Mouse (Mus musculus) 416B (cell line): ENCODE results near the gene Pecam1.
"Not testable (repeated sequence)": the region's sequence is repeated elsewhere in the genome, so short reads cannot be mapped to it uniquely, and the experiment has no call there.

Experiments used
- DNase-seq: peaks from one replicate; pipeline ENCODE4 v3.0.0; 2011; ENCODE audit warnings: low read depth

The Pecam1 gene

DNA sequence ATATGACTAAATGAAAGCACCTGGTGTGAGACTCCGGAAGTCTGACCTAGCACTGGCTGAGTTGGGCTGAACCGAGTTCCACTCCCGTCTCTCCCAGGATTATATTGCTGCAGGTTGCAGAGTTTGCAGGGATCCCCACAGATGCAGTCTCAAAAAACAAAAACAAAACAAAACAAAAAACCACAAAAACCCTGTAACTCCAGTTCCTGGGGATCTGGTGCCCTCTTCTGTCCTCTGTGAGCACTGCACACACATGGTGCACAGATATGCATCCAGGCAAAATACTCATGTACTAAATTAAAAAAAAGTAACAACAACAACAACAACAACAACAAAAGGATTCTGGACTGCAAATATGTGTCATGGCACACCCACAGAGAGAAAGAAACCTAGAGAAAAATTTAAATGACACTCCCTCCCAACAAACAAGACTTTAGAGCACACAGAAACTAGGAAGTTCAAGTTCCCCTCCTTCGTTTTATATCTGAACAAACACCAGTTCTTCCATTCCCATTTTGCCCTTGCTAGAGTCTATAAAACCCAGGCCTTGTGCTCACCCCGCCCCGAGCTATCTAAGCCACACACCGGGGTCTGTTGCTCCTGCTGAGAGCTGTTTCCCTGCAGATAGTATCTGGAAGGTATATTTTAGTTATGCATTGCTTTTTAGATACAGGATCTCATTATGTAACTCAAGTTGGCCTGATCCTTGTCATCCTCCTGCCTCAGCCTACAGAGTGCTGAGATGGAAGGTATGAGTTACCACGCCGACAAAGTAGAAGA is 20.0 kb upstream of the Pecam1 start:
- DNase-seq = peak; percentile 64

DNA sequence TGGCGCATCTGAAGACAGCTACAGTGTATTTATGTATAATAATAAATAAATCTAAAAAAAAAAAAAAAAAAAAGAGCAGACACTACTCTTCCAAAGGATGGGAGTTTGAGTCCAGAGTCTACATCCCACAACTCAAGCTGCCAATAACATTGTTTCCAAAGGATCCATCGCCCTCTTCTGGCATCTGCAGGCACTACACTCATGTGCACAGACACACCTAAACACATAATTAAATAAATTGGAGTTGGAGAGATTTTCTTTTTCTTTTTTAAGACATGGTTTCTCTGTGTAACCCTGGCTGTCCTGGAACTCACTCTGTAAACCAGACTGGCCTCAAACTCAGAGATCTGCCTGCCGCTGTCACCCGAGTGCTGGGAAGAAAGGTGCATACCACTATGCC is 17.1 kb upstream of the Pecam1 start:
- DNase-seq = no peak

DNA sequence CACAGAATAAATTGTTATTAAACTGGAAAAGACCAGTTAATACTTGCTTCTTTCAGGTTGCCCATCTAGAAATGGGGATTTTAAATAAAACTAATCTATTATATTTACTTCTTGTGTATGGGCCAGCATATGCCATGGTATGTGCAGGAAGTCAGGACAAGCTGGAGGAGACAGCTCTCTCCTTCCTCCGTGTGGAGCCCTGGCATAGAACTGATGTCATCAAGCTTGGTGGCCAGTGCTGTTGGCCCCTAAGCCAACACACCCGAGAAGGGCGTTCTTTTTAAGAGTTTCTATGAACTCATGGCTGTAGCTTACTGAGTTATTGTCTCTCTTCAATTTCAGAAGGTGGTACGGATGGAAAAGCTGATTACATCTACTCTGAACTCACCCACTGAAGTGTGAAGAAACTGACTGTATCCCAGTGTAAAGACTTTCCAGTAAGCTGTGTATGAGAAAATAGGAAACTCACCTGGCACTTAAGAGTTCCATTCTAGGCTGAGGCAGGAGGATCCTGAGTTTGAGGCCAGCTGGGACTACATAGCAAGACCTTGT is 16.3 kb upstream of the Pecam1 start:
- DNase-seq = no peak

DNA sequence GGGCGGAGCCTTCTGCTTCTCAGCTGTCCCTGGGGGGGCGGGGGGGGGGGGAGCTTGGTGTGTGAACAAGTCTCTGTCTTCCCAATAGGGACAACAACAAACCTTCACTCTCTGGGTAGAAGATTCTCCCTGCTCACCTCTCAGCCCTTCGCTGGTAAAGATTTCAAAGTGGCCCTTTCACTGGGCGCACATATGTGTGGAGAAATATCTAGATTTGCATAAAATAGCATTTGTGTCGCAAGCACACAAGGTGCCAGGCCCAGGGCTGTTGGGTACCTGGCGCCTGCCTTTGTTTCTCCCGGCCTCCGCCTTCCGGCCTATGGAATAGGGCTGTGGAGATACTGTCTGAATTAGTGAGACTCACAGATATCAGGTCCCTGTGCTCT is 12.4 kb upstream of the Pecam1 start:
- DNase-seq = no peak

DNA sequence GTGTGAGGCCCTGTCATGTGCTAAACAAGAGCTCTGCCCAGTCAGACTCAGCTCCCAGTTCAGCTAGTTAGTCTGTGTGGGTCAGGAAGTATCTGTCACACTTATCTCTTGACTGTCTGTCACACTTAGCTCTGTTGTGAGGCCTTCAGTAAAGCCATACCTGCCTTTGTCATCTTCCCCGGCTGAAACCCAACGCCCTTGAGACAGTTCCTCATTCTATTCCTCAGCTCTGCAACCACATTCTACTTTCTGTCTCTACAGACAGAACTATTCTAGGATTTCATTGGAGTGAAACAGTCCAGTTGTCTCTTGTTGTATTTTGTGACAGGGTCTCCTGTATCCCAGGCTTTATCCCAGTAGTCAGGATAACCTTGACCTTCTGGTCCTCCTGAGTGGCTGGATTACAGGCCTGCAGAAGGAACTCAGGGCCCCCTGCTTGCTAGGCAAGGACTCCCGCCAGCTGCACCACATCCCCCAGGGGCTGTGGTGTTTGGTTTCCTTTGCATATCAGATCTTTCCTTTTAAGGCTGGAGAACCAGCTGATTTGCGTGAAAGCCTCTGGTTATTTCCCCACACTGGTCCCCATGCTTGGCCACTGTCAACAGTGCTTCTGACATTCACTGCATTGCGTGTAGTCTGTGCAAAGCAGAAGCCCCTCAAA is 11.8 kb upstream of the Pecam1 start:
- peak; percentile 94 for DNase-seq

DNA sequence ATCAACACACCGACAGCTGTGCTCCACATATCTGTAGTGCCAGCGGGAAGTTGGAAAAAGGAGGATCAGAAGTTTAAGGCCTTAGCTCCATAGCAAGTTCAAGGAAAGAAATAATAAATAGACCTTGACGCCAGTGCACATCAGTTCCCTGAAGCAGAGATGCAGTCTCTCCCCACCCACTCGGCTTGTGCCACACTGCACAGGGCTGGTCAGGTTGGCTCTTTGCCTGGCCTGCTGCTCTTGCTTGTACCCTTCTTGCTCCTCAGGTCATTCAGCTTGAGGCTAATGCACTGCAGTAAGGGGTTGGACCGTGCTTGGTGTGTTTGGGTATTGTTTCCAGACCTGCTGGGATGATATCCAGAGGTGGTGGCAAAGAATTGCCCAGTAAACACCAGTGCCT is 10.1 kb upstream of the Pecam1 start:
- no peak for DNase-seq

DNA sequence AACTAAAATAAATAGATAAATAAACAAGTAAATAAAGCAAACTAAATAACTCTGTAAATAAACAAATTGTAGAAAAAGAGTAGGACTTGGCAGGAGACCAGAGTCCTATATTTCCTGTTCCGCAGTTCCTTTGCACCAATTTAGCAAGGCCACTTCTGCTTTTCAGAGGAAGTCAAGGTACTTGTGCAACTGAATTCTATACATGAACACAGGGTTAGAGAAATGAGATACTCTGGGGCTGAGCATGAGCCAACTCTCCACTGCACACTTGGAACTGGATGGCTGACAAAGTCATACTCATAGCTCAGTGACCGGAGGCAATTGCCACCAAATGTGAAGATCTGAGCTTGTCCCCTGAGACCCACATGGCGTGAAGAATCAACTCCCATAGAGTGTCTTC is 8.6 kb upstream of the Pecam1 start:
- DNase-seq = peak; percentile 93

DNA sequence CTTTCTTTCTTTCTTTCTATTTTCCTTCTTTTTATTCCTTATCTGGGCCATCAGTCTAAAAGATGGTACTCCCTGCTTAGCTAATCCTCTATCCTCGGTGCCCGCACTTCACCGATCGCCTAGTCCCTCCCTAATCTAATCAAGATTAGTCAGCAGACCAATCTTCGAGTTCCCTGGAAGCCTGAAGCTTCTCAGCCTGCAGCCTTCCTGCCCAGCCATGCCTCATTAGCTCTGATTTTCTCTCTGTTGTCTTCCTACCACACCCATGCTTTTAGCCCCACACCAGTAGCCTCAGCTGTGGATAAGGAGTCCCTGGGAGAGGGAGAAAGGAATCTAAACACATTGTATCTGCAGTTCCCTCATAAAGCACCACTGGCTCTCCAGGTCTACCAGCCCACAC is 5.2 kb upstream of the Pecam1 start:
- DNase-seq = no peak

DNA sequence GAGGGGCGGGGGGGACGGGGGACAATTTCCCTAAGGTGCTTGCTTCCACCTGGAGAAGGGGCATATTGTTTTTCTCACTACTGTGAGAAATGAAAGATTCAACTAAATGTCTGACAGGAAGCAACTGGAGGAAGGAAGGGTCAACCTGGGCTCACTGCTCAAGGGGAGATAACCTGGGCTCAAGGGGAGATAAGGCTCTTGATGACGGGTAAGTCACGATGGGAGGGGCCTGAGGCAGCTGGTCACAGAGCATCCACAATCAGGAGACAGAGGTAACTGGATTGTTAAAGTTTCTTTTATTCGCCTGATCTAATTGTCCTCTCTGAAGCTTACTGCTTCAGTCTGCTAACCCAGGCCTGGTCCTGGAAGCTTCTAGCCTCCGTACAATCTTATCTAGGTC is 2.9 kb upstream of the Pecam1 start:
- no peak for DNase-seq

DNA sequence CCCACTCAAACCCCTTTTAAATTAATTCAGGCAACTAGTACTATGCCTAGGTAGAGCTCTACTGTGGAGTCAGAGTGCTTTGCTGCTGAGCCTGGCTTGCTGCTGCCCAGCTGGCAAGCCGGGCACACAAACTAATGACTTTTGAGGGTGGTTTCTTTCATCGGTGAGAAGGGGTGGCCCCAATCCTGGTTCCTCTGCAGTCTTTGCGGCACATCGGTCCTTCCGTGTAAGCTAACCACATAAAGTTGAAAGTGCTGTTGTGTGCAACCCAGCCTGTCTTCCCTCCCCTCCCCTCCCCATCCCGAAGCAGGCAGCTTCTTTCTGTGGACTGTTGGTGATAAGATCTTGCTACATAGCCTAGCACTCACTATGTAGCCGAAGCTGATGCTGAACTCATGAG is 1.7 kb upstream of the Pecam1 start:
- peak; percentile 95 for DNase-seq

DNA sequence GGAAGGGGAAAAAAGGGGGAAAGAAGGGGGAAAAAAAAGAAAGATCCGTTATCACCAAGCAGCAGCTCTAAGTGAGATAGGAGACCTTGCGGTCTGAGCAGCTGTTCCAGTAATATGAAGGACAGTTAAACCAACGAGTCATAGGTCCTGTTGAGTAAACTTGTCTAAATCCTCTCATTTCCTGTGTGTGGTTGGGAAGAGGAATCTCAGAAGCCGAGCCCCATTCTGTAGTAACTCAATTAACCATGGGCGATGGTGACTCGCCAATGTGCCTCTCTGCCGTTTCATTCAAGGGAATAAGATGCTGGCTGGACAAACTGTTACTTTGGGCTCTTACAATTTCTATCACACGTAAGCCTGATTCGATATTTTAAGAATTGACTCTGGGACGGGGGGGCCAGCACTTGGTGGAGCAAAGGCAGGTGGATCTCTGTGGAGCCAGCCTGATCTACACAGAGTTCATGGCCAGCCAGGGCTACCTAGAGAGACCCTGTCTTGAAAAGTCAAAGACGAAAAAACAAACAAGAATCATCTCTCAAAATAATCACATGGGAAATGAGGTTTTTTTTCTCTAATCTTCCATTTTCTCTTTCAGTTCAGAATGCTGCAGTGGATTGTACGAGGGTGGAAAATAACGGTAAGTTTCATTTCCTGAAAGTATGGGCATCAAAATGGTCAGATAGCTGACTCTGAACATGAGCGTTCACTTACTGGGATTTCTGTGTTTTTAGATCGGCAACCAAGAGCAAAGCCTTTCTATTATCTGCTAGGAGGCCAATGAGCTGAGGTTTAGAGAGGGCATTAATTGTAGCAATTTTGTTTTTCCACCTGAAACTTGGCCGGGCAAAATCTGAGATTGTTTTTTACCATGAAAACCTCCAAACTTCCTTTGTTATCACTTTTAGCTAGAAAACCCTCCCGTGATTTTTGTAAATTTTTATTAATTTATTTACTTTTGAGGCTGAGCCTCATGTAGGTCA is 901 bp upstream of the Pecam1 start, which contains the start of gene Milr1:
Gene Milr1, plus strand, starts transcription at position 188 of the 980 bp plus-strand sequence.
- peak; percentile 98 for DNase-seq

DNA sequence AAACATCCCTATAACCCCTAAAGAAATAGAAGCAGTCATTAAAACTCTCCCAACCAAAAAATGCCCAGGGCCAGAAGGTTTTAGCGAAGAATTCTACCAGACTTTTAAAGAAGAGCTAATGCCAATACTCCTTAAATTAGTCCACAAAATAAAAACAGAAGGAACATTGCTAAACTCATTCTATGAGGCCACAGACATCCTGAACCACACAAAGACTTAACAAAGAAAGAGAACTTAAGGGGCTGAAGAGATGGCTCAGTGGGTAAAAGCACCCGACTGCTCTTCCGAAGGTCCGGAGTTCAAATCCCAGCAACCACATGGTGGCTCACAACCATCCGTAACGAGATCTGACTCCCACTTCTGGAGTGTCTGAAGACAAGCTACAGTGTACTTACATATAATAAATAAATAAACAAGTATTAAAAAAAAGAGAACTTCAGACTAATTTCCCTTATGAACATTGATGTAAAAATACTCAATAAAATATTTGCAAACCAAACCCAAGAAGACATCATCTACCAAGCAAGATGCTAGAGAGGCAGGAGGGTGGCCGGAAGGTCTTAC is 789 bp downstream of the Pecam1 start:
- not testable (repeated sequence) for DNase-seq

DNA sequence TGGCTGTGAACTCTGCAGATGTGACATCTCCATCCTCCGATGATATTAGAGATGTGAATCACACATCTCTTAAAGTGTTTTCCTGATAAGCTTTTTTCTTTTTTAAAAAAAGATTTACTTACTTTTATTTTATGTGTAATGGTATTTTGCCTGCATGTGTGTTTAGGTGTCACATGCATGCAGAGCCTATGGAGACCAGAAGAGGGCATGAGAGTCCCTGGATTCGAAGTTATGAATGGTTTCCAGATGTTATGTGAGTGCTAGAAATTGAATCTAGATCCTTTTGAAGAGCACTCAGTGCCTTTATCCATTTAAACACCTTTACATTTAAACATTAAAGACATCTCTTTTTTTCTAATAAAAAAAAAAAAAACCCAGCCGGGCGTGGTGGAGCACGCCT is 5.5 kb downstream of the Pecam1 start:
- DNase-seq = peak; percentile 64

DNA sequence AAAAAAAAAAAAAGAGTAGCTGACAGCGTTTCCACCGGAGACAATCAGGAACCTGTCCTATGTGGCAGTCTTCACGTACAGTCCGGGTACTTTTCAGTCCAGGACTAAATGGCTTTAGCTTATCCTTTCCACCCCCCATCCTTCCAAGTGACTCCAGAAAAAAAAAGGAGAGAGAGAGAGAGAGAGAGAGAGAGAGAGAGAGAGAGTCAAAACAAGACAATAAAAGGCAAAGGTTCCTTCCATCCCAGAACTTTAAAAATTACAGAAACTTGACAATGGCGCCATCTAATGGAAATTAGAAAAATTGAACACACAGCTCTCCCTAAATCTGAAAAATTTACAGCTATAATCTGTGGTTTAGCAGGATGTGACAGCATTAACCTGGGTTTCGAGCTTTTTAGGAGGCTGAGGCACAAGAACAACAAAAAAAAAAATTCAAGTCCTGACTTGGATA is 8.0 kb downstream of the Pecam1 start:
- DNase-seq = peak; percentile 79

DNA sequence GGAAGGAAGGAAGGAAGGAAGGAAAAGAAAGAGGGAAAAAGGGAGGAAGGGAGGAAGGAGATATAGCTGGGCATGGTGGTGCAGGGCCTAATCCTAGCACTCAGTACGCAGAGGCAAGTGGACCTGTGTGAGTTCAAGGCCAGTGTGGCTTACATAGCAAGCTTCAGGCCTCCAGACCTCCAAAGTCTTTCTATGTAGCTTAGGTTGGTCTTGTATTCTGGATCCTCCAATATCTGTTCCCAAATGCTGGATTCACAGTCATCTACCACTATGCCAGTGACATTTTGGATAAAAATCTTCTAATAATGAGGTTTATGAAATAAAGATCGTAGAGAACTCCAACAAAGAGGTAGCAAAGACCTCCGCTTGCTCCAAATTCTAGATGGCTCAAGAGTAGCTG is 8.6 kb downstream of the Pecam1 start:
- no peak for DNase-seq

DNA sequence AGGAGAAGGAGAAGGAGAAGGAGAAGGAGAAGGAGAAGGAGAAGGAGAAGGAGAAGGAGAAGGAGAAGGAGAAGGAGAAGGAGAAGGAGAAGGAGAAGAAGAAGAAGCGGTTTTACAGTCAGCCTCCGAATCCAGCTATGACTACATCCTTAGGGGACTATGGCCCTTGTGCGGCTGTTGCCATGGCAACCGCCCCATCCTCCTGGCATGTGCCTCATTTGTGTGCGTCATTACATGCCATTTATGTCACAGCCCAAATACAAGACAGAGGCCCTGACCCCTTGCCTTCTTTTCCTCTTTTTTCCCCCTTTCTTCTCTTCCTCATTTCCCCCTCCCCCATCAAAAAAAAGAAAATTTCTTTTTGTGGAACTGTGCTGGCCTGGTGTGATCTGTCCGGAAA is 9.2 kb downstream of the Pecam1 start:
- DNase-seq = no peak

DNA sequence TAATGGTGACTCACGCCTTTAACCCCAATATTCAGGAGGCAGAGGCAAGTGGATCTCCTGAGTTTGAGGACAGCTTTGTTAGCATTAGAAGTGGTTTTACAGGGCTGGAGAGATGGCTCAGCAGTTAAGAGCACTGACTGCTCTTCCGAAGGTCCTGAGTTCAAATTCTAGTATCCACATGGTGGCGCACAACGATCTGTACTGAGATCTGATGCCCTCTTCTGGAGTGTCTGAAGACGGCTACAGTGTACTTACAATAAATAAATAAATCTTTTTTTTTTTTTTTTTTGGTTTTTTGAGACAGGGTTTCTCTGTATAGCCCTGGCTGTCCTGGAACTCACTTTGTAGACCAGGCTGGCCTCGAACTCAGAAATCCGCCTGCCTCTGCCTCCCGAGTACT is 9.7 kb downstream of the Pecam1 start:
- peak; percentile 37 for DNase-seq

DNA sequence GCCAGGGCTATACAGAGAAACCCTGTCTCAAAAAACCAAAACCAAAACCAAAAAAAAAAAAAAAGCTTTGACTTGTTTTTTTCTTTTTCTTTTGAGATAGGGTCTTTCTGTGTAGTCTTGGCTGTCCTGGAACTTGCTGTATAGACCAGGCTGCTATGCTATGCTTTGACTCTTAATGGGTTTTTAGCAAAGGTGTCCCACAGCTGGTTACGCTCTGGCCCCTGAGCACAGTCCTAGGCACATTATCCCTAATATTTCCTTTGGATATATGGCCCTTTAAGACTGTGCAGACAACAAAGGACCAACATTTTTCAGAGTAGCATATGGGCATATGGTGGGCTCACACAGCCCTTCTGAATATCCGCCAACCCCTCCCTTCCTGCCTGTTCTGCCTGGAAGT is 11.3 kb downstream of the Pecam1 start:
- no peak for DNase-seq

DNA sequence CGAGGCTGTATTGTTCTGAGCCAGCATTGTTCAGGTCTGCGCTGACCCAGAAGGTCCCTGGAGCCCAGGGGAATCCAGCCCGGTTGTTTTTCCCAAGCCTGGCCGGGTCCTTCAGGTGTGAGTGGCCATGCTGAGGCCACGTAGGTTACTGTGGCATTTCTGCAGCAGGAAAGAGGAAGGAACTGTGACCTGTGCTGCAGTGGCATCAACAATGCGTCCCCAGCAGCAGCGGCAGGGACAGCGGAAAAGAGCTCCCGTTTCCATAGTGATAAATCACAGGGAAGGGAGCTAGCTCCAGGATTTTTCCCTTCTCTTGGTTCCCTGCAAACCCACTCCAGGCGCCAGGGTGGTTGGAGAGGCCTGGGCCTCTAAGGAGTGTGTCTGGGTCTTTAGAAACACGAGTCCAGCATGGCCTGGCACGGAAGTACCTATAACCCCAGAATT is 13.2 kb downstream of the Pecam1 start:
- no peak for DNase-seq

DNA sequence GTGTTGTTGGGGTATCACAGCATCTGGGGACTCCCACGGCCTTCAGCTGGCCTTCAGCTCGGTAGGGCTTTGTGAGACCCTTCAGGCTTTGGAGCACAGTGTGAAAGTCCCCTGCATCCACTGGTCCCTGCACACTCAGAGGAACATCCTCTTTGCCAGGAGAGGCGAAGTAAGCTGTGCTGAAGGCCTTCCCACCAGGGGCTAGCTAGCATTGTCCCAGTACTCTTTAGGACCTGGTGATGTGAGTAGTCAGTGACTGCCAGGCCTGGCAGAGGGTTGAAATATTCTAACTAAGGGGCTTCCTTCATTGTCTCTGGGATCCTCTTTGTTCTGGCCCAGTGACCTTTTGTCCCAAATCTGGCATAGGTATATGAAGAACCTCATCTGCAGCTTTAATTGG is 13.8 kb downstream of the Pecam1 start:
- DNase-seq = no peak

DNA sequence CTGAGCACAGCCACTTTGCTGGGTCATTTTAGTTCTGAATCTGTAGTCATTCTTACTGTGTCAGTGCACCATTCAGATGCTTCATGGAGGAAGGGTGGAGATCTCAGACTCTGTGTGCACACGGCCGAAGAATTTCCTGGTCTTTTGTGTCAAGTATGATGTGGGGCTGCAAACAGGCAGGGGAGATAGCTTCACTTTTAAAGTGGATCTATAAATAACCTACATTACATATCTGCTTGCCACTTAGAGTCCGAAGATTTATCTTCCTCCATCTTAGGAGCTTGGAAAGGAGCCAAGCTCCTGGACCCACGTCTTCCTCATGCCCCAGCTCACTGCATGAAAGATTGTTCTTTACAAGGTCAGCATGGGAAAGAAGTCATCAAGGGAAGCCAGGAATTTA is 19.7 kb downstream of the Pecam1 start:
- peak; percentile 55 for DNase-seq

DNA sequence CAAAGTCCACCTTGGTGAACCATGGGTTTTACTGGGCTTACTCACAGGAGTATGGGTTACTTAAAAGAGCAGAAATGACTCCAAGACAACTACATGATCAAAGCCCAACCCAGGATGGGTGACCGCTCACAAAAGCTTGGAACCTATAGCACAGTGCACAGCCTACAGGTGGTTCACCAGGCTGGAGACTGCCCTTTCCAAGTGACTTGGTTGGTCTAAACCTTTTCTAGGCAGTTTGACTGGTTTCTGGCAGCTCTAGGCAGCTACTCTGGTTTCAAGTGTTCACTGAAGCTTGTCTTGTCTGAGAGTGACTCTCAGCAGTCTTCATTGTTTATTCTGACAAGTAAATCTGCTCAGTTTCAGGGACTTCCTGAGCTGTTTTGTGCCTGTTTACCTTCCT is 20.8 kb downstream of the Pecam1 start:
- DNase-seq = no peak
